Mouse (Mus musculus) hindbrain, embryonic 10.5 days (tissue): Measurements from ENCODE around the gene Iqcc. TPM values are rescaled to one million over a fixed set of nuclear protein-coding genes. Genes with fewer than 3 reads are reported as not detected.

Source experiments
- DNase-seq: peaks from one replicate; pipeline ENCODE4 v3.0.0-alpha.2; 2017; ENCODE audit warnings: low spot score
- H3K27ac ChIP-seq: fragments of 300-500 bp; sonication (generic); 2 replicates; pipeline ENCODE4 v1.5.1; 2016; ENCODE audit warnings: mild to moderate bottlenecking, moderate library complexity
- H3K27me3 ChIP-seq: fragments of 300-500 bp; sonication (generic); 2 replicates; pipeline ENCODE4 v1.6.1; 2016; ENCODE audit warnings: mild to moderate bottlenecking; ENCODE audit not compliant: poor library complexity, insufficient read depth, severe bottlenecking
- H3K36me3 ChIP-seq: fragments of 300-500 bp; sonication (generic); 2 replicates; pipeline ENCODE4 v1.6.1; 2016; ENCODE audit warnings: mild to moderate bottlenecking, moderate library complexity
- H3K4me1 ChIP-seq: fragments of 300-500 bp; sonication (generic); replicated peaks from 2 replicates; pipeline ENCODE4 v1.6.1; 2016; ENCODE audit warnings: mild to moderate bottlenecking
- H3K4me3 ChIP-seq: fragments of 300-500 bp; sonication (generic); 2 replicates; pipeline ENCODE4 v1.5.1; 2016; ENCODE audit warnings: mild to moderate bottlenecking, moderate library complexity
- H3K9me3 ChIP-seq: fragments of 300-500 bp; sonication (generic); 2 replicates; pipeline ENCODE4 v1.6.1; 2016; ENCODE audit warnings: mild to moderate bottlenecking, moderate library complexity
- WGBS: fragments of 180-500 bp; shearing (Covaris S2); methylation state at CpG from one replicate; pipeline ENCODE4 v1.1.7; 2016; 5-methylcytosine and 5-hydroxymethylcytosine counted together
- polyA plus RNA-seq: library from polyadenylated mRNA; unstranded; fragments of >200 nt; fragmentation: Nextera tagmentation; extraction: Ambion mirVana; gene quantifications from 2 replicates; pipeline ENCODE4 v1.2.1, GENCODE M21; 2016

The Iqcc gene
- polyA plus RNA-seq, 1 experiment from 2014 or later, result 27.7 TPM

GRCm38 (mm10) chr4:129584884-129585608 lies 33.9 kb downstream of the Iqcc start:
- WGBS, result 2% methylated on average over 36 of the region's 36 CpGs
- Histone ChIP-seq H3K4me1 (peaks cover 18% of the 10 kb centered on the region), H3K27me3 (no peaks in the 10 kb centered on the region), H3K36me3 (peaks cover 2% of the 10 kb centered on the region; the same call in 1 of the 2 replicates), H3K27ac (peak overlapping the region; percentile 72), H3K9me3 (no peaks in the 10 kb centered on the region), H3K4me3 (peak overlapping the region; percentile 58)
- peak; percentile 86 for DNase-seq

- Histone ChIP-seq H3K9me3 (no peaks in the 10 kb centered on the region), H3K4me1 (peaks cover 18% of the 10 kb centered on the region), H3K27me3 (no peaks in the 10 kb centered on the region), H3K27ac (peak overlapping the region; percentile 72), H3K4me3 (peak overlapping the region; percentile 58), H3K36me3 (no peaks in the 10 kb centered on the region)
- WGBS, result 73% methylated on average over 1 of the region's 1 CpGs
- DNase-seq, result no peak
Measured at GRCm38 (mm10) chr4:129584370-129584769, 34.5 kb downstream of the Iqcc start.

GRCm38 (mm10) chr4:129582251-129582650 lies 36.6 kb downstream of the Iqcc start:
- no peak overlapping the region for H3K27ac ChIP-seq
- H3K27me3 ChIP-seq, result 0 out of 2 replicates have a peak, but pooled peaks cover 5% of the 10 kb centered on the region
- WGBS, result 81% methylated on average over 1 of the region's 1 CpGs
- DNase-seq, result no peak
- H3K9me3 ChIP-seq, result no peaks in the 10 kb centered on the region
- H3K36me3 ChIP-seq, result no peaks in the 10 kb centered on the region
- peaks cover 21% of the 10 kb centered on the region for H3K4me1 ChIP-seq
- no peak overlapping the region for H3K4me3 ChIP-seq

GRCm38 (mm10) chr4:129580347-129580746 lies 38.6 kb downstream of the Iqcc start:
- Histone ChIP-seq H3K27ac (no peak overlapping the region), H3K4me3 (no peak overlapping the region), H3K4me1 (peaks cover 23% of the 10 kb centered on the region), H3K36me3 (no peaks in the 10 kb centered on the region), H3K9me3 (no peaks in the 10 kb centered on the region), H3K27me3 (peaks cover 5% of the 10 kb centered on the region; the same call in 1 of the 2 replicates)
- WGBS, result 83% methylated on average over 7 of the region's 7 CpGs
- DNase-seq, result no peak

- 0 out of 2 replicates have a peak within 1 kb of the TSS, but pooled peaks have one; percentile 24 for H3K4me3 ChIP-seq
- WGBS, result 82% methylated on average over 5 of the region's 5 CpGs
- DNase-seq, result no peak
- peaks cover 5% of the 10 kb centered on the region; the same call in 1 of the 2 replicates for H3K27me3 ChIP-seq
- no peaks in the 10 kb centered on the region for H3K9me3 ChIP-seq
- H3K36me3 ChIP-seq, result no peaks in the 10 kb centered on the region
- H3K27ac ChIP-seq, result peak within 1 kb of the TSS; percentile 69; the same call in 1 of the 2 replicates
- peaks cover 16% of the 10 kb centered on the region for H3K4me1 ChIP-seq
Measured at GRCm38 (mm10) chr4:129578466-129578865, 40.4 kb downstream of the Iqcc start, which contains the start of gene Fam167b. Gene Fam167b, minus strand, starts transcription at chr4:129578549.

- Histone ChIP-seq H3K4me3 (no peak overlapping the region), H3K9me3 (no peaks in the 10 kb centered on the region), H3K27me3 (peaks cover 5% of the 10 kb centered on the region; the same call in 1 of the 2 replicates), H3K4me1 (peaks cover 17% of the 10 kb centered on the region), H3K27ac (no peak overlapping the region), H3K36me3 (no peaks in the 10 kb centered on the region)
- 86% methylated on average over 7 of the region's 7 CpGs for WGBS
- no peak for DNase-seq
Measured at GRCm38 (mm10) chr4:129577688-129578087, 41.2 kb downstream of the Iqcc start.

- no peaks in the 10 kb centered on the region for H3K9me3 ChIP-seq
- peak overlapping the region; percentile 24 for H3K4me3 ChIP-seq
- WGBS, result 33% methylated on average over 21 of the region's 21 CpGs
- DNase-seq, result peak; percentile 74
- H3K27ac ChIP-seq, result peak overlapping the region; percentile 69
- H3K36me3 ChIP-seq, result no peaks in the 10 kb centered on the region
- H3K27me3 ChIP-seq, result peaks cover 5% of the 10 kb centered on the region; the same call in 1 of the 2 replicates
- H3K4me1 ChIP-seq, result peaks cover 17% of the 10 kb centered on the region
Measured at GRCm38 (mm10) chr4:129576863-129577491, 41.9 kb downstream of the Iqcc start.

- WGBS, result 61% methylated on average over 7 of the region's 8 CpGs
- Histone ChIP-seq H3K27me3 (peaks cover 5% of the 10 kb centered on the region; the same call in 1 of the 2 replicates), H3K9me3 (no peaks in the 10 kb centered on the region), H3K4me1 (peaks cover 17% of the 10 kb centered on the region), H3K36me3 (no peaks in the 10 kb centered on the region), H3K27ac (peak overlapping the region; percentile 59; the same call in 1 of the 2 replicates), H3K4me3 (no peak overlapping the region)
- DNase-seq, result no peak
Measured at GRCm38 (mm10) chr4:129575171-129575844, 43.6 kb downstream of the Iqcc start.

- 91% methylated on average over 8 of the region's 8 CpGs for WGBS
- no peak within 1 kb of the TSS for H3K4me3 ChIP-seq
- no peaks in the 10 kb centered on the region for H3K36me3 ChIP-seq
- no peak for DNase-seq
- peaks cover 5% of the 10 kb centered on the region; the same call in 1 of the 2 replicates for H3K27me3 ChIP-seq
- H3K9me3 ChIP-seq, result no peaks in the 10 kb centered on the region
- peaks cover 17% of the 10 kb centered on the region for H3K4me1 ChIP-seq
- 0 out of 2 replicates have a peak within 1 kb of the TSS, but pooled peaks have one; percentile 12 for H3K27ac ChIP-seq
Measured at GRCm38 (mm10) chr4:129573430-129573829, 45.5 kb downstream of the Iqcc start, which contains the start of gene Lck. Gene Lck, minus strand, starts transcription at chr4:129573641.

- Histone ChIP-seq H3K4me3 (no peak overlapping the region), H3K36me3 (no peaks in the 10 kb centered on the region), H3K27me3 (peaks cover 3% of the 10 kb centered on the region; the same call in 1 of the 2 replicates), H3K4me1 (peaks cover 17% of the 10 kb centered on the region), H3K27ac (0 out of 2 replicates have a peak overlapping the region, but pooled peaks have one; percentile 12), H3K9me3 (no peaks in the 10 kb centered on the region)
- no peak for DNase-seq
- WGBS, result 93% methylated on average over 4 of the region's 4 CpGs
Measured at GRCm38 (mm10) chr4:129573093-129573370, 45.9 kb downstream of the Iqcc start.

GRCm38 (mm10) chr4:129572236-129573092 lies 46.4 kb downstream of the Iqcc start:
- Histone ChIP-seq H3K9me3 (no peaks in the 10 kb centered on the region), H3K4me3 (no peak overlapping the region), H3K27ac (0 out of 2 replicates have a peak overlapping the region, but pooled peaks have one; percentile 12), H3K27me3 (no peaks in the 10 kb centered on the region; the same call in 1 of the 2 replicates), H3K4me1 (peaks cover 16% of the 10 kb centered on the region), H3K36me3 (no peaks in the 10 kb centered on the region)
- DNase-seq, result no peak
- 88% methylated on average over 13 of the region's 13 CpGs for WGBS

- WGBS, result 79% methylated on average over 8 of the region's 8 CpGs
- DNase-seq, result no peak
- peaks cover 9% of the 10 kb centered on the region for H3K4me1 ChIP-seq
- no peaks in the 10 kb centered on the region; the same call in 1 of the 2 replicates for H3K27me3 ChIP-seq
- no peaks in the 10 kb centered on the region for H3K9me3 ChIP-seq
- H3K27ac ChIP-seq, result no peak overlapping the region
- H3K36me3 ChIP-seq, result no peaks in the 10 kb centered on the region
- no peak overlapping the region for H3K4me3 ChIP-seq
Measured at GRCm38 (mm10) chr4:129571551-129572084, 47.3 kb downstream of the Iqcc start.
